Mouse (Mus musculus) cerebellum, adult 8-10 months (tissue): Measurements from ENCODE around the gene Tnfaip8l3.

Source experiments
- DNase-seq: peaks from one replicate; pipeline ENCODE4 v3.0.0; 2022

The Tnfaip8l3 gene

GRCm38 (mm10) chr9:53986972-53987371 is 81.2 kb downstream of the Tnfaip8l3 start:
- DNase-seq, result peak; percentile 46

DNA sequence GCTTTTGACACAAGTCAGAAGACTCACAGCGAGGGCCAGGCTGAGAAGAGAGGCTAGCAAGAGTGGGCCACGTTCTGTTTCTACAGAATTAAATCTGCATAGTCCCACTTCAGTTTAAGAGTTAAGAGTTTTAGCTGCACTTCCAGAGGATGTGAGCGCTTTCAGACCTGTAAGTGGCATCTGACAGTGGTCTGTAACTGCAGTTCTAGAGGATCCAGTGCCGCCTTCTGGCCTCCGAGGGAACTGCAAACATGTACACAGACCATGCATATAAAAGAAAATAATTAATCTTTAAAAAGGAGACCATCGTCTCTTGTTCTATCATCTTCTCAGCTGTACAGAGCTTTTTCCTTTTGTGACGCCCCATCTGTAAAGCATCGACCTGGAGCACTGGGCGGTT is 83.3 kb downstream of the Tnfaip8l3 start:
- DNase-seq, result peak; percentile 37

- DNase-seq, result peak; percentile 69
Measured at GRCm38 (mm10) chr9:53975122-53975518, 93.1 kb downstream of the Tnfaip8l3 start, which contains the start of gene Elmod1. Gene Elmod1, minus strand, starts transcription at chr9:53975301.

- DNase-seq, result peak; percentile 58
Measured at GRCm38 (mm10) chr9:53974328-53975121, 93.7 kb downstream of the Tnfaip8l3 start.

GRCm38 (mm10) chr9:53973929-53974327 is 94.3 kb downstream of the Tnfaip8l3 start:
- peak; percentile 24 for DNase-seq
